Mouse (Mus musculus): ENCODE data around the gene Lax1. TPM values are rescaled to one million over a fixed set of nuclear protein-coding genes. Genes with fewer than 3 reads are reported as not detected.

Lax1 gene
- total and polyA plus RNA-seq, 3 experiments = 0.04 TPM; not detected in 2

DNA sequence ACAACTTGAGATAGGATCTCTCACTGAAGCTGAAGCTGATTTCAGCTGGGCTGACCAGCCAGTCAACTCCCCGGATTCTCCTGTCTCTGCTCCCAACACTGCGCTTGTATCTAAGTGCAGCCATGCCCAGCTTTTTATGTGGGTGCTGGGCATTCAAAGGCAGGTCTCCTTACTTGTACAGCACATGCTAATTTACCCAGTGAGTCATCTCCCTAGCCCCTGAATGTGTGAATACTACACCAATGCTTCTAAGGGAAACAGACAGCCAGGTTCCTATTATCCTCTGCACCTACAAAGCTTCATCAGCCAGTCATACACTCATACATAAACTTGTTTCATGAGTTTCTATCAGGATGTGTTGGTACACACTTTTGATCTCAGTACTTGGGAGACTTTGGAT, 48.7 kb downstream of the Lax1 start:
- DNase-seq (ENCODE audit: low read depth, low spot score) = no peak
- H3K79me2 ChIP-seq (ENCODE audit: control insufficient read depth, insufficient read depth, low read length, poor library complexity) = no peaks in the 10 kb centered on the region
- no peaks in the 10 kb centered on the region for H3K9me3 ChIP-seq (replicated peaks; ENCODE audit: insufficient read depth, low read length)
- no peaks in the 10 kb centered on the region for H3K4me1 ChIP-seq (ENCODE audit: control insufficient read depth in 1 of 2, insufficient read depth in 2 of 2, low read length in 2 of 2)
- TF ChIP-seq POLR2AphosphoS2 (IDR thresholded peaks at IDR 0.05; ENCODE audit: low read length) = no peak
- TF ChIP-seq GATA1 (IDR thresholded peaks at IDR 0.05; ENCODE audit: low read depth, low read length) = no peak
- no peak for TF ChIP-seq ZC3H11A (IDR thresholded peaks at IDR 0.05; ENCODE audit: low read depth, low read length)
- TF ChIP-seq TCF12 (IDR thresholded peaks at IDR 0.05; ENCODE audit: low read depth, low read length) = no peak
- no peak for TF ChIP-seq SMC3 (IDR thresholded peaks at IDR 0.05; ENCODE audit: low read depth, low read length)
- no peak overlapping the region for H3K4me3 ChIP-seq (ENCODE audit: control insufficient read depth in 1 of 2, insufficient read depth in 1 of 2, low read depth in 2 of 2, low read length in 2 of 2)
- H3K36me3 ChIP-seq (ENCODE audit: control insufficient read depth in 1 of 2, insufficient read depth in 2 of 2, low read length in 2 of 2) = peaks cover 0 to 54% of the 10 kb centered on the region in 2 experiments; a peak in 2 of 4 replicates
- H3K27me3 ChIP-seq (ENCODE audit: control insufficient read depth in 1 of 2, insufficient read depth in 2 of 2, low read length in 2 of 2) = no peaks in the 10 kb centered on the region
- no peak overlapping the region for H3K27ac ChIP-seq (ENCODE audit: control insufficient read depth, low read depth, low read length)
- H3K9ac ChIP-seq (ENCODE audit: control insufficient read depth, low read depth, low read length, poor library complexity, severe bottlenecking) = no peak overlapping the region

DNA sequence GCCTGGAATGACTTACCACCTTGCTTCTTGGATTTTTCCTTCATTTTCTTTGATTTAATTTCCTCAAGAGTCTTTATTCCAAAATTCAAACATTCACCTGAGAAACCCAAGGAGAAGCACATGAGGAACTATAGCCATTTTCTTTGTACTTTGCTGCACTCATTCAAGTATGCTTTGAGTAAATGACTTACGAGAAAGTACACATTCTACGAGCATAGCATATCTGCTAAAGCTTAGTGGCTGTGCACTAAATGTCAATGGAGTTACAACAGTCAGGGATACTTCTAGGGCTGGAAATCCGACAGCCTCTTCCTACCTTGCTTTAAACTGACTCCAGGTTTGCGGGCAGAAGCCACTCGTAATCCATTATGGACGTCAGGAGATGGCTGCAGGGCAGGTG, 51.4 kb downstream of the Lax1 start:
- no peak for DNase-seq (ENCODE audit: low read depth, low spot score)
- Histone ChIP-seq H3K9ac (ENCODE audit: control insufficient read depth, low read depth, low read length, poor library complexity, severe bottlenecking) (no peak overlapping the region), H3K9me3 (replicated peaks; ENCODE audit: insufficient read depth, low read length) (no peaks in the 10 kb centered on the region), H3K4me1 (ENCODE audit: control insufficient read depth in 1 of 2, insufficient read depth in 2 of 2, low read length in 2 of 2) (no peaks in the 10 kb centered on the region), H3K4me3 (ENCODE audit: control insufficient read depth in 1 of 2, insufficient read depth in 1 of 2, low read depth in 2 of 2, low read length in 2 of 2) (no peak overlapping the region), H3K27ac (ENCODE audit: control insufficient read depth, low read depth, low read length) (no peak overlapping the region), H3K36me3 (ENCODE audit: control insufficient read depth in 1 of 2, insufficient read depth in 2 of 2, low read length in 2 of 2) (peaks cover 0 to 54% of the 10 kb centered on the region in 2 experiments; a peak in 2 of 4 replicates), H3K27me3 (ENCODE audit: control insufficient read depth in 1 of 2, insufficient read depth in 2 of 2, low read length in 2 of 2) (no peaks in the 10 kb centered on the region), H3K79me2 (ENCODE audit: control insufficient read depth, insufficient read depth, low read length, poor library complexity) (no peaks in the 10 kb centered on the region)
- TF ChIP-seq ZKSCAN1 (IDR thresholded peaks at IDR 0.05; ENCODE audit: low read depth, low read length) (no peak), SIN3A (IDR thresholded peaks at IDR 0.05; ENCODE audit: low read length) (no peak), POLR2AphosphoS2 (IDR thresholded peaks at IDR 0.05; ENCODE audit: low read length) (no peak), HCFC1 (IDR thresholded peaks at IDR 0.05; ENCODE audit: low read depth, low read length) (no peak), GABPA (IDR thresholded peaks at IDR 0.05; ENCODE audit: low read depth, low read length) (no peak), MAX (IDR thresholded peaks at IDR 0.05; ENCODE audit: low read length) (no peak), NELFE (IDR thresholded peaks at IDR 0.05; ENCODE audit: low read depth, low read length) (no peak), EP300 (IDR thresholded peaks at IDR 0.05; ENCODE audit: low read depth in 1 of 2, low read length in 2 of 2) (no peak), POLR2AphosphoS5 (IDR thresholded peaks at IDR 0.05; ENCODE audit: borderline replicate concordance, low read depth, low read length) (no peak), ZC3H11A (IDR thresholded peaks at IDR 0.05; ENCODE audit: low read depth, low read length) (no peak), RCOR1 (IDR thresholded peaks at IDR 0.05; ENCODE audit: low read depth, low read length) (no peak), MXI1 (IDR thresholded peaks at IDR 0.05; ENCODE audit: low read depth, low read length) (no peak), MAZ (IDR thresholded peaks at IDR 0.05; ENCODE audit: low read depth, low read length) (no peak), ELF1 (IDR thresholded peaks at IDR 0.05; ENCODE audit: low read depth, low read length) (no peak), USF1 (IDR thresholded peaks at IDR 0.05; ENCODE audit: low read depth, low read length) (no peak), RAD21 (IDR thresholded peaks at IDR 0.05; ENCODE audit: low read depth, low read length) (no peak), NRF1 (IDR thresholded peaks at IDR 0.05; ENCODE audit: insufficient read depth, low read depth, low read length, poor library complexity, severe bottlenecking) (no peak)
